ENCODE assay signal across 10 mouse cellular contexts in the genomic region with DNA sequence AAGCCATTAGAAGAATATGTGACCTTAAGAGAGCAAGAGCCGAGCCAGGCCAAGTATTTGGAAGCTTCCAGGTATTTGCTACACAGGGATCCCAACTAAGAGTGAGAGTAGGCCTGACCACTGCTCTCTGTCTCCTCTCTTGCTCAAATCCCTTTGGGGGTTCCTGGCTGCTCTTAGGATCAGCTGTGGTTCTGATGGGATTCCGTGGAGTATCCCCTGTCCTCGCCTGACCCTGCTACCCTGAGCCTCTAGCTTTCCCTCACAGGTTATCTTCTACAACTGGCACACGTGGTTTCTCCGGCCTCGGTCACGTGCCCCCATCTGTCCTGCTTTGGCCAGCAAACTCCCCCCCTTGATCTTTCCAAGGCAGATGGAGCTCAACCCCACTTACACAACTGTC. TPM values are rescaled to one million over a fixed set of nuclear protein-coding genes. Genes with fewer than 3 reads are reported as not detected.
A peak's percentile ranks its signal among the peaks of the same experiment; 100 is the strongest.
DNase-seq lines count a peak whose midpoint lies in the region; ATAC-seq and TF ChIP-seq lines count a peak whose summit lies in the region.
"Had no signal": no experiment of that assay in that cellular context is flagged by ENCODE, and none has a peak within 500 bp of the region (broad histone marks: within the 10 kb centered on the region; RNA-seq: fewer than 3 reads in every experiment).

No protein-coding gene starts in this region.

- ATAC-seq in forebrain, embryonic 12.5 days (ENCODE audit: low FRiP score), result no peak
- ATAC-seq in forebrain, embryonic 16.5 days, result no peak
- no peak for ATAC-seq in kidney, postnatal 0 days (replicated peaks; ENCODE audit: low FRiP score, low read depth)
- ATAC-seq in liver, embryonic 12.5 days, result no peak
- ATAC-seq: Patski had no signal

- no peak overlapping the region for H3K9ac ChIP-seq in forebrain, embryonic 12.5 days
- no peak overlapping the region for H3K9ac ChIP-seq in forebrain, embryonic 16.5 days (replicated peaks; ENCODE audit: low read depth, low read length)
- H3K9ac ChIP-seq in kidney, postnatal 0 days (ENCODE audit: low read depth, low read length), result no peak overlapping the region
- H3K9ac ChIP-seq in liver, embryonic 12.5 days, result no peak overlapping the region

- no peak overlapping the region for H3K4me3 ChIP-seq in forebrain, embryonic 12.5 days (replicated peaks)
- no peak overlapping the region for H3K4me3 ChIP-seq in forebrain, embryonic 16.5 days (replicated peaks; ENCODE audit: low read length)
- H3K4me3 ChIP-seq in kidney, postnatal 0 days (replicated peaks; ENCODE audit: low read depth, low read length), result no peak overlapping the region
- peak overlapping the region; percentile 48 for H3K4me3 ChIP-seq in bone marrow, adult 2 months (replicated peaks; ENCODE audit: control insufficient read depth, low read depth, low read length)
- H3K4me3 ChIP-seq in liver, embryonic 12.5 days, result no peak overlapping the region
- no peak overlapping the region for H3K4me3 ChIP-seq in cerebellum, adult 2 months (replicated peaks; ENCODE audit: insufficient read depth, low read depth, low read length)

- H3K4me2 ChIP-seq in forebrain, embryonic 12.5 days, result peak overlapping the region; percentile 88; the same call in 1 of the 2 replicates
- H3K4me2 ChIP-seq in forebrain, embryonic 16.5 days (ENCODE audit: low read length), result no peak overlapping the region
- H3K4me2 ChIP-seq in kidney, postnatal 0 days (ENCODE audit: low read length), result peak overlapping the region; percentile 94
- peak overlapping the region; percentile 95 for H3K4me2 ChIP-seq in liver, embryonic 12.5 days

- H3K9me3 ChIP-seq in forebrain, embryonic 12.5 days, result no peaks in the 10 kb centered on the region
- H3K9me3 ChIP-seq in forebrain, embryonic 16.5 days (ENCODE audit: control insufficient read depth, low read length), result peaks cover 3% of the 10 kb centered on the region; the same call in 1 of the 2 replicates
- H3K9me3 ChIP-seq in kidney, postnatal 0 days (replicated peaks; ENCODE audit: low read length), result no peaks in the 10 kb centered on the region
- no peaks in the 10 kb centered on the region for H3K9me3 ChIP-seq in liver, embryonic 12.5 days (replicated peaks)

- H3K4me1 ChIP-seq in forebrain, embryonic 12.5 days, result peaks cover 33% of the 10 kb centered on the region
- H3K4me1 ChIP-seq in forebrain, embryonic 16.5 days (replicated peaks; ENCODE audit: control insufficient read depth, insufficient read depth, low read length), result peaks cover 21% of the 10 kb centered on the region
- peaks cover 26% of the 10 kb centered on the region for H3K4me1 ChIP-seq in kidney, postnatal 0 days (replicated peaks; ENCODE audit: insufficient read depth, low read length)
- H3K4me1 ChIP-seq in bone marrow, adult 2 months (ENCODE audit: control insufficient read depth, insufficient read depth, low read length), result peaks cover 15% of the 10 kb centered on the region
- peaks cover 40% of the 10 kb centered on the region for H3K4me1 ChIP-seq in liver, embryonic 12.5 days
- peaks cover 13% of the 10 kb centered on the region for H3K4me1 ChIP-seq in cerebellum, adult 2 months (ENCODE audit: control insufficient read depth, insufficient read depth, low read length)

- TF ChIP-seq CTCF in kidney, postnatal 0 days (IDR thresholded peaks at IDR 0.05; ENCODE audit: low read depth), result no peak
- no peak for TF ChIP-seq CTCF in bone marrow, adult 2 months (IDR thresholded peaks at IDR 0.05; ENCODE audit: control insufficient read depth, insufficient read depth, low read length)
- TF ChIP-seq CTCF in cerebellum, adult 2 months (IDR thresholded peaks at IDR 0.05; ENCODE audit: borderline replicate concordance, insufficient read depth, low read depth, low read length), result no peak

- no peak for DNase-seq in kidney, postnatal 0 days (ENCODE audit: low spot score)
- no peak for DNase-seq in kidney, postnatal 36 days
- no peak for DNase-seq in cerebellum, adult 2 months
- DNase-seq in urinary bladder, postnatal 25 days (ENCODE audit: low spot score), result no peak
- DNase-seq: lung, adult 2 months had no signal

- no peak for TF ChIP-seq POLR2A in bone marrow, adult 2 months (IDR thresholded peaks at IDR 0.05; ENCODE audit: borderline replicate concordance, control insufficient read depth, low read depth, low read length)
- no peak for TF ChIP-seq POLR2A in cerebellum, adult 2 months (IDR thresholded peaks at IDR 0.05; ENCODE audit: borderline replicate concordance, insufficient read depth, low read length)

- no peaks in the 10 kb centered on the region for H3K27me3 ChIP-seq in forebrain, embryonic 12.5 days
- H3K27me3 ChIP-seq in forebrain, embryonic 16.5 days (replicated peaks; ENCODE audit: control insufficient read depth, insufficient read depth, low read length), result no peaks in the 10 kb centered on the region
- H3K27me3 ChIP-seq in kidney, postnatal 0 days (ENCODE audit: insufficient read depth, low read length), result no peaks in the 10 kb centered on the region
- H3K27me3 ChIP-seq in liver, embryonic 12.5 days (replicated peaks), result no peaks in the 10 kb centered on the region
- H3K27me3 ChIP-seq in cerebellum, adult 2 months (ENCODE audit: control insufficient read depth, insufficient read depth, low read length), result no peaks in the 10 kb centered on the region
- H3K27me3 ChIP-seq: Patski had no signal

- WGBS in forebrain, embryonic 12.5 days, result 88% methylated on average over 7 of the region's 7 CpGs
- WGBS in forebrain, embryonic 16.5 days, result 87% methylated on average over 7 of the region's 7 CpGs
- WGBS in kidney, postnatal 0 days, result 56% methylated on average over 7 of the region's 7 CpGs
- 8% methylated on average over 7 of the region's 7 CpGs for WGBS in bone marrow, adult 2 months
- WGBS in liver, embryonic 12.5 days (ENCODE audit: insufficient replicate concordance), result 43% methylated on average over 7 of the region's 7 CpGs
- 37% methylated on average over 7 of the region's 7 CpGs for WGBS in cerebellum, adult 2 months

- peaks cover 31% of the 10 kb centered on the region for H3K36me3 ChIP-seq in forebrain, embryonic 12.5 days (replicated peaks)
- H3K36me3 ChIP-seq in forebrain, embryonic 16.5 days (ENCODE audit: control insufficient read depth, insufficient read depth), result peaks cover 3% of the 10 kb centered on the region
- H3K36me3 ChIP-seq in kidney, postnatal 0 days (ENCODE audit: insufficient read depth, low read length), result peaks cover 5% of the 10 kb centered on the region; the same call in 1 of the 2 replicates
- peaks cover 25% of the 10 kb centered on the region for H3K36me3 ChIP-seq in liver, embryonic 12.5 days

- H3K27ac ChIP-seq in forebrain, embryonic 12.5 days, result no peak overlapping the region
- H3K27ac ChIP-seq in forebrain, embryonic 16.5 days (ENCODE audit: low read length), result no peak overlapping the region
- no peak overlapping the region for H3K27ac ChIP-seq in kidney, postnatal 0 days
- peak overlapping the region; percentile 29; the same call in 1 of the 2 replicates for H3K27ac ChIP-seq in bone marrow, adult 2 months (ENCODE audit: control insufficient read depth, insufficient read depth, low read depth, low read length, poor library complexity)
- H3K27ac ChIP-seq in liver, embryonic 12.5 days, result no peak overlapping the region
- no peak overlapping the region for H3K27ac ChIP-seq in cerebellum, adult 2 months (ENCODE audit: insufficient read depth, low read length)

RNA-seq across cellular contexts. Expression of gene H2afy, which starts 3.2 kb away (rescaled TPM):
- 651 and 663 TPM in 2 replicates for polyA plus RNA-seq in forebrain, embryonic 12.5 days (2016; fragmentation: Nextera tagmentation; extraction: Ambion mirVana)
- 370 and 392 TPM in 2 replicates for polyA plus RNA-seq in forebrain, embryonic 16.5 days (2015; fragmentation: Nextera tagmentation; extraction: Ambion mirVana)
- polyA plus RNA-seq in kidney, postnatal 0 days (2015; fragmentation: Nextera tagmentation; extraction: Ambion mirVana), result 263 and 267 TPM in 2 replicates
- polyA plus RNA-seq in bone marrow, adult 2 months (2011; ENCODE audit: insufficient read depth, insufficient read length, low replicate concordance, missing spikeins), result 99.1 and 137 TPM in 2 replicates
- 162 and 164 TPM in 2 replicates for polyA plus RNA-seq in liver, embryonic 12.5 days (2016; fragmentation: Nextera tagmentation; extraction: Ambion mirVana)
- polyA plus RNA-seq in cerebellum, adult 2 months (2012; rRNA removed), result 152 and 166 TPM in 2 replicates

RNA-seq across cellular contexts. Expression of gene Tifab, which starts 45.7 kb away (rescaled TPM):
- polyA plus RNA-seq in forebrain, embryonic 12.5 days (2016; fragmentation: Nextera tagmentation; extraction: Ambion mirVana), result 0.64 and 0.77 TPM in 2 replicates
- polyA plus RNA-seq in forebrain, embryonic 16.5 days (2015; fragmentation: Nextera tagmentation; extraction: Ambion mirVana), result 0.91 and 1.2 TPM in 2 replicates
- polyA plus RNA-seq in kidney, postnatal 0 days (2015; fragmentation: Nextera tagmentation; extraction: Ambion mirVana), result 1.6 and 2.0 TPM in 2 replicates
- 22.4 and 70.7 TPM in 2 replicates for polyA plus RNA-seq in bone marrow, adult 2 months (2011; ENCODE audit: insufficient read depth, insufficient read length, low replicate concordance, missing spikeins)
- polyA plus RNA-seq in liver, embryonic 12.5 days (2016; fragmentation: Nextera tagmentation; extraction: Ambion mirVana), result 4.7 and 5.0 TPM in 2 replicates
- polyA plus RNA-seq in cerebellum, adult 2 months (2012; rRNA removed), result 0.73 and 0.84 TPM in 2 replicates
- polyA plus RNA-seq: Patski had no signal
